ENCODE assay signal across 33 mouse cellular contexts in genomic region chr14:77864510-77864909, GRCm38 (mm10). TPM values are rescaled to one million over a fixed set of nuclear protein-coding genes. Genes with fewer than 3 reads are reported as not detected.
A peak's percentile ranks its signal among the peaks of the same experiment; 100 is the strongest.
DNase-seq lines count a peak whose midpoint lies in the region; ATAC-seq and TF ChIP-seq lines count a peak whose summit lies in the region.
"Had no signal": no experiment of that assay in that cellular context is flagged by ENCODE, and none has a peak within 500 bp of the region (broad histone marks: within the 10 kb centered on the region; RNA-seq: fewer than 3 reads in every experiment).

No protein-coding gene starts in this region.

- ATAC-seq in heart, postnatal 0 days (ENCODE audit: insufficient read depth, low read depth) = no peak
- ATAC-seq: CD4-positive, CD25-positive, alpha-beta regulatory T cell, adult 4 months; hindbrain, embryonic 16.5 days; intestine, embryonic 16.5 days; midbrain, embryonic 16.5 days had no signal

- 0 out of 2 replicates have a peak overlapping the region, but pooled peaks have one; percentile 4 for H3K27ac ChIP-seq in heart, postnatal 0 days (ENCODE audit: low read depth)
- peak overlapping the region; percentile 78 for H3K27ac ChIP-seq in thymus, adult 2 months (ENCODE audit: control insufficient read depth, insufficient read depth, low read length)
- H3K27ac ChIP-seq in small intestine, adult 2 months (ENCODE audit: insufficient read depth, low read depth, low read length) = peak overlapping the region; percentile 29; the same call in 1 of the 2 replicates
- H3K27ac ChIP-seq in embryonic facial prominence, embryonic 10.5 days (replicated peaks) = no peak overlapping the region
- H3K27ac ChIP-seq: embryonic facial prominence, embryonic 13.5 days; gastrocnemius, adult 2 months; hindbrain, embryonic 10.5 days; limb, embryonic 12.5 days; liver, embryonic 15.5 days; stomach, embryonic 15.5 days had no signal

- intact Hi-C loops in heart, postnatal 36 days (cut with DNase I) = no loop called here

- TF ChIP-seq CTCF in heart, postnatal 0 days (IDR thresholded peaks at IDR 0.05; ENCODE audit: low read depth) = no peak
- no peak for TF ChIP-seq CTCF in thymus, adult 2 months (IDR thresholded peaks at IDR 0.05; ENCODE audit: borderline replicate concordance, control insufficient read depth, extremely low read depth, insufficient read depth, low read length, poor library complexity)
- no peak for TF ChIP-seq CTCF in small intestine, adult 2 months (IDR thresholded peaks at IDR 0.05; ENCODE audit: extremely low read depth, insufficient read length, insufficient replicate concordance, low read depth, low read length)

- H3K9me3 ChIP-seq in heart, postnatal 0 days (replicated peaks; ENCODE audit: control insufficient read depth, low read length) = no peaks in the 10 kb centered on the region
- H3K9me3 ChIP-seq in embryonic facial prominence, embryonic 10.5 days = no peaks in the 10 kb centered on the region
- H3K9me3 ChIP-seq: embryonic facial prominence, embryonic 13.5 days; hindbrain, embryonic 10.5 days; limb, embryonic 12.5 days; liver, embryonic 15.5 days; stomach, embryonic 15.5 days had no signal

- no peak overlapping the region for H3K9ac ChIP-seq in heart, postnatal 0 days (replicated peaks; ENCODE audit: low read depth, low read length)
- H3K9ac ChIP-seq: embryonic facial prominence, embryonic 13.5 days; limb, embryonic 12.5 days; liver, embryonic 15.5 days; lung, embryonic 14.5 days; stomach, embryonic 15.5 days had no signal

- WGBS in heart, postnatal 0 days = 91% methylated on average over 6 of the region's 6 CpGs
- 77% methylated on average over 6 of the region's 6 CpGs for WGBS in thymus, adult 2 months
- WGBS in small intestine, adult 2 months = 91% methylated on average over 6 of the region's 6 CpGs
- 93% methylated on average over 6 of the region's 6 CpGs for WGBS in embryonic facial prominence, embryonic 10.5 days

- no peaks in the 10 kb centered on the region for H3K27me3 ChIP-seq in heart, postnatal 0 days (ENCODE audit: control insufficient read depth, insufficient read depth, low read length)
- H3K27me3 ChIP-seq in thymus, adult 2 months (ENCODE audit: control insufficient read depth, insufficient read depth, low read length) = no peaks in the 10 kb centered on the region
- no peaks in the 10 kb centered on the region for H3K27me3 ChIP-seq in small intestine, adult 2 months (ENCODE audit: control insufficient read depth, insufficient read depth, low read length)
- no peaks in the 10 kb centered on the region for H3K27me3 ChIP-seq in embryonic facial prominence, embryonic 10.5 days (replicated peaks; ENCODE audit: low read depth, poor library complexity, severe bottlenecking)
- H3K27me3 ChIP-seq: embryonic facial prominence, embryonic 13.5 days; limb, embryonic 12.5 days; liver, embryonic 15.5 days; stomach, embryonic 15.5 days had no signal

- H3K4me3 ChIP-seq in heart, postnatal 0 days (ENCODE audit: low read depth, low read length) = no peak overlapping the region
- H3K4me3 ChIP-seq in thymus, adult 2 months (ENCODE audit: control insufficient read depth, insufficient read depth, low read length) = no peak overlapping the region
- no peak overlapping the region for H3K4me3 ChIP-seq in small intestine, adult 2 months (ENCODE audit: low read depth, low read length)
- H3K4me3 ChIP-seq in embryonic facial prominence, embryonic 10.5 days = no peak overlapping the region
- H3K4me3 ChIP-seq: embryonic facial prominence, embryonic 13.5 days; gastrocnemius, adult 2 months; hindbrain, embryonic 10.5 days; limb, embryonic 12.5 days; liver, embryonic 15.5 days; stomach, embryonic 15.5 days had no signal

- TF ChIP-seq EP300 in heart, postnatal 0 days (IDR thresholded peaks at IDR 0.05; ENCODE audit: low read depth) = no peak

- no peak overlapping the region for H3K4me2 ChIP-seq in heart, postnatal 0 days (ENCODE audit: low read depth, low read length)
- H3K4me2 ChIP-seq: embryonic facial prominence, embryonic 13.5 days; heart, embryonic 11.5 days; limb, embryonic 12.5 days; liver, embryonic 15.5 days; lung, embryonic 14.5 days; stomach, embryonic 15.5 days had no signal

- no peaks in the 10 kb centered on the region; the same call in 1 of the 2 replicates for H3K4me1 ChIP-seq in heart, postnatal 0 days (ENCODE audit: control insufficient read depth, insufficient read depth)
- peaks cover 33% of the 10 kb centered on the region for H3K4me1 ChIP-seq in thymus, adult 2 months (replicated peaks; ENCODE audit: control insufficient read depth, insufficient read depth, low read length)
- no peaks in the 10 kb centered on the region; the same call in 1 of the 2 replicates for H3K4me1 ChIP-seq in small intestine, adult 2 months (ENCODE audit: control insufficient read depth, insufficient read depth, insufficient read length, low read length)
- peaks cover 12% of the 10 kb centered on the region for H3K4me1 ChIP-seq in embryonic facial prominence, embryonic 10.5 days
- H3K4me1 ChIP-seq: stomach, embryonic 15.5 days had no signal

- DNase-seq in heart, postnatal 0 days (ENCODE audit: low spot score) = no peak
- DNase-seq in heart, postnatal 36 days = no peak
- DNase-seq in thymus, adult 2 months = no peak
- no peak for DNase-seq in thymus, postnatal 14 days
- peak; percentile 54 for DNase-seq in induced T-regulatory cell, adult 2 months (ENCODE audit: low read depth)
- DNase-seq in ovary, postnatal 14 days (ENCODE audit: low spot score) = no peak
- no peak for DNase-seq in embryonic facial prominence, embryonic 10.5 days (ENCODE audit: low spot score)
- DNase-seq: adrenal gland, postnatal 25 days; cerebellum, adult 8-10 months; cerebellum, postnatal 36 days; gastrocnemius, adult 2 months; gastrocnemius, postnatal 36 days; kidney, adult 8-10 months; kidney, postnatal 14 days; layer of hippocampus, adult 9-11 months; lung, postnatal 14 days; right cerebral cortex, adult 18-20 months; right cerebral cortex, postnatal 4 days; thymus, adult 18-20 months; thymus, postnatal 4 days had no signal

- TF ChIP-seq POLR2A in thymus, adult 2 months (IDR thresholded peaks at IDR 0.05; ENCODE audit: control insufficient read depth, extremely low read depth, insufficient read depth, low read length, poor library complexity) = no peak
- no peak for TF ChIP-seq POLR2A in small intestine, adult 2 months (IDR thresholded peaks at IDR 0.05; ENCODE audit: low read depth, low read length)

- H3K36me3 ChIP-seq in heart, postnatal 0 days (replicated peaks; ENCODE audit: control insufficient read depth, insufficient read depth, low read length) = no peaks in the 10 kb centered on the region
- no peaks in the 10 kb centered on the region for H3K36me3 ChIP-seq in thymus, adult 2 months (ENCODE audit: control insufficient read depth, insufficient read depth, low read length)
- H3K36me3 ChIP-seq in small intestine, adult 2 months (ENCODE audit: control insufficient read depth, insufficient read depth, low read length) = no peaks in the 10 kb centered on the region
- H3K36me3 ChIP-seq in embryonic facial prominence, embryonic 10.5 days (replicated peaks) = peaks cover 3% of the 10 kb centered on the region; the same call in 1 of the 2 replicates
- H3K36me3 ChIP-seq: embryonic facial prominence, embryonic 13.5 days; hindbrain, embryonic 10.5 days; liver, embryonic 15.5 days; stomach, embryonic 15.5 days had no signal

RNA-seq across cellular contexts. Expression of gene Dnajc15, which starts 10.4 kb away (rescaled TPM):
- 9.9 and 17.2 TPM in 2 replicates for total RNA-seq in heart, postnatal 0 days (2014; rRNA removed; ENCODE audit: low replicate concordance)
- 241 and 268 TPM in 2 replicates for polyA plus RNA-seq in heart, postnatal 0 days (2015; fragmentation: Nextera tagmentation; extraction: Ambion mirVana)
- total RNA-seq in heart, postnatal 36 days (2021) = 100 to 1,000 TPM; 271 to 297 TPM
- 12.3 and 21.6 TPM in 2 replicates for polyA plus RNA-seq in thymus, adult 2 months (2012; rRNA removed)
- polyA plus RNA-seq in small intestine, adult 2 months (2012; rRNA removed) = 3.0 and 4.8 TPM in 2 replicates
- polyA plus RNA-seq in embryonic facial prominence, embryonic 10.5 days (2016; fragmentation: Nextera tagmentation; extraction: Ambion mirVana) = 110 and 114 TPM in 2 replicates

RNA-seq across cellular contexts. Expression of gene Epsti1, which starts 39.5 kb away (rescaled TPM):
- 0.19 and 9.2 TPM in 2 replicates for total RNA-seq in heart, postnatal 0 days (2014; rRNA removed; ENCODE audit: low replicate concordance)
- 0.46 and 0.70 TPM in 2 replicates for polyA plus RNA-seq in heart, postnatal 0 days (2015; fragmentation: Nextera tagmentation; extraction: Ambion mirVana)
- total RNA-seq in heart, postnatal 36 days (2021) = 1 to 10 TPM in 1 of 2 experiments, under 1 TPM in 1; 0.56 to 1.2 TPM
- 48.6 and 64.6 TPM in 2 replicates for polyA plus RNA-seq in thymus, adult 2 months (2012; rRNA removed)
- polyA plus RNA-seq in small intestine, adult 2 months (2012; rRNA removed) = 11.8 and 19.8 TPM in 2 replicates
- polyA plus RNA-seq in embryonic facial prominence, embryonic 10.5 days (2016; fragmentation: Nextera tagmentation; extraction: Ambion mirVana) = 0.30 TPM in 1 of 2 replicates, not detected in the other
- polyA plus RNA-seq: midbrain, embryonic 16.5 days; neural tube, embryonic 11.5 days had no signal
